Mouse (Mus musculus): Measurements from ENCODE around the gene Swsap1. TPM values are rescaled to one million over a fixed set of nuclear protein-coding genes. Genes with fewer than 3 reads are reported as not detected.

Swsap1 gene
- polyA plus RNA-seq, 1 experiment from 2014 or later, result 14.6 TPM

DNA sequence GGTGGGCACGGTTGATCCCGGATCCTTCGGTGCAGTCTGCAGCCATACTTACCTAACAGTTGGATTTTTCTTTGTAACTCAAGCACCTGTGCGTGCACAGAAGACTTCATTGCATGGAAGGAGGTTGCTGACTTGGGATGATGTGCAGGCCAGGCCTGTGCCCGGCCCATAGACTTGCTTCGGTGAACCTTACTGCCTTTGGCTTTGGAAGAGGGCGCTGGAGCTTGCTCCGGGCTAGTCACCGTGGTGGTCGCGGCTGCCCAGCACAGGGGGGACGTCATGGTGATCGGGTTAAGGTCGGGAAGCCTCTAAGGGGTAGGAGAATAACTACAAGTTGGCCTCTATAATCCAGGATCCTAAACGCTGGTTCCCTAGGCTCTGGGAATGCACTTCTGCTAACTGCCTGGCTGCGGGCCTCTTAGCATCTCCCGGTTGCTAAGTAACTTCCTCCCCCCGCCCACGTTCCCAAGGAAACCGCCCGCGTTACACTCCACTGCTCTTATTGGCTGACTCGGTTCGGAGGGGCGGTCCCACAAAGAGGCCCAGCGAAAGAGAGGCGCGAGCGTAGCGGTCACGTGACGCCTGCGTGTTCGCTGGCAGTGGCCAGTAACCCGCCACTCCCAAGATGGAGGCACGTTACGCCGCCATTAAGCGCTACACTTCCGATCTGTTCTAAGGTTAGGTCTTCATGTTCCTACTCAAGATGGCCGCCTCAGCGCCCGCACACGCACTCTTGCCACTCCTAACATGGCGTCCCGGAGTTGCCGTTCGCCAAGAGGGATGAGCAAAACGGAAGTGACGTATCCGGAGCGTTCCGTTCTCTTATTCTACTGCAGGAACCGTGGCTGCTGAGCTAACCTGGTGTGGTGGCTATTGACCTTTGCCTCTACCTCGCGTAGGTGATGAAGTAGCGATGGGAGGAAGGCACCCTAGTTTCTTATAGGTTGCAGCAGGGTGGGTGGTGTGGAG lies 46.9 kb downstream of the Swsap1 start, which contains the start of the genes Ccdc151 and Prkcsh:
Gene Ccdc151, minus strand, starts transcription at position 441 of the 969 bp plus-strand sequence.
Gene Prkcsh, plus strand, starts transcription at position 613 of the 969 bp plus-strand sequence.
- peak within 1 kb of the TSS; percentile 58 for H3K27ac ChIP-seq (ENCODE audit: low read depth, low read length)
- H3K4me2 ChIP-seq (replicated peaks; ENCODE audit: low read depth, low read length), result peak within 1 kb of the TSS; percentile 67
- DNase-seq (ENCODE audit: low spot score) (peak; percentile 99), ATAC-seq (ENCODE audit: low FRiP score) (peak; percentile 99)
- H3K36me3 ChIP-seq (ENCODE audit: control insufficient read depth, insufficient read depth, low read length), result peaks cover 4% of the 10 kb centered on the region; the same call in 1 of the 2 replicates
- H3K27me3 ChIP-seq (ENCODE audit: control insufficient read depth, insufficient read depth, low read length), result no peaks in the 10 kb centered on the region
- no peaks in the 10 kb centered on the region for H3K9me3 ChIP-seq (ENCODE audit: control insufficient read depth, low read length)
- peak within 1 kb of the TSS; percentile 70 for H3K9ac ChIP-seq (ENCODE audit: low read depth, low read length)
- H3K4me3 ChIP-seq (ENCODE audit: low read depth, low read length), result peak within 1 kb of the TSS; percentile 83
- peaks cover 5% of the 10 kb centered on the region for H3K4me1 ChIP-seq (replicated peaks; ENCODE audit: control insufficient read depth, insufficient read depth, low read length)
- WGBS, result 5% methylated on average over 57 of the region's 57 CpGs

GRCm38 (mm10) chr9:22003163-22003554 lies 47.6 kb downstream of the Swsap1 start:
- ATAC-seq (ENCODE audit: low FRiP score), result peak; percentile 9; the same call in 1 of the 2 replicates
- WGBS, result 2% methylated on average over 18 of the region's 18 CpGs
- H3K27ac ChIP-seq (ENCODE audit: low read depth, low read length), result 0 out of 2 replicates have a peak overlapping the region, but pooled peaks have one; percentile 58
- peaks cover 4% of the 10 kb centered on the region; the same call in 1 of the 2 replicates for H3K36me3 ChIP-seq (ENCODE audit: control insufficient read depth, insufficient read depth, low read length)
- peaks cover 5% of the 10 kb centered on the region for H3K4me1 ChIP-seq (replicated peaks; ENCODE audit: control insufficient read depth, insufficient read depth, low read length)
- H3K9me3 ChIP-seq (ENCODE audit: control insufficient read depth, low read length), result no peaks in the 10 kb centered on the region
- H3K27me3 ChIP-seq (ENCODE audit: control insufficient read depth, insufficient read depth, low read length), result no peaks in the 10 kb centered on the region
- H3K4me2 ChIP-seq (replicated peaks; ENCODE audit: low read depth, low read length), result peak overlapping the region; percentile 67
- DNase-seq (ENCODE audit: low spot score), result no peak
- H3K9ac ChIP-seq (ENCODE audit: low read depth, low read length), result peak overlapping the region; percentile 70
- H3K4me3 ChIP-seq (ENCODE audit: low read depth, low read length), result peak overlapping the region; percentile 83

DNA sequence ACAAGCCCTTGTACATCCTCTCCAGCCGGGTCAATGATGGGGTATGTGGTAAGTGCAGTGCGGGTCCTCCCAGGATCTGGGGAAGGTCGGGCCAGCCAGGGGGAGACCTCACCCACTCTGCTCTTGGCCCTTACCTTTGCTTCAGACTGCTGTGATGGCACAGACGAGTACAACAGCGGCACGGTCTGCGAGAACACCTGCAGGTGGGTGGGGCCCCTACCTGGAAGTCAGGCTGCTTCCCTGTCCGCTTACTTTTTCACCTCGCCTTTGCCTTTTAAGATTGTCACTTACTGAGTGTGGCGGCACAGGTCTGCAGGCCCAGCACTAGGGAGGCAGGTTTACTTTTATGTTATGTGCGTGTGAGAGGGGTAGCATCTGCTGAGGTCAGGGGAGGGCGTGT lies 49.0 kb downstream of the Swsap1 start:
- Histone ChIP-seq H3K36me3 (ENCODE audit: control insufficient read depth, insufficient read depth, low read length) (peaks cover 9% of the 10 kb centered on the region; the same call in 1 of the 2 replicates), H3K27ac (ENCODE audit: low read depth, low read length) (no peak overlapping the region), H3K9ac (ENCODE audit: low read depth, low read length) (no peak overlapping the region), H3K9me3 (ENCODE audit: control insufficient read depth, low read length) (no peaks in the 10 kb centered on the region), H3K4me2 (replicated peaks; ENCODE audit: low read depth, low read length) (no peak overlapping the region), H3K4me1 (replicated peaks; ENCODE audit: control insufficient read depth, insufficient read depth, low read length) (peaks cover 5% of the 10 kb centered on the region), H3K4me3 (ENCODE audit: low read depth, low read length) (no peak overlapping the region), H3K27me3 (ENCODE audit: control insufficient read depth, insufficient read depth, low read length) (no peaks in the 10 kb centered on the region)
- 94% methylated on average over 12 of the region's 12 CpGs for WGBS
- no peak for ATAC-seq (ENCODE audit: low FRiP score)
- DNase-seq (ENCODE audit: low spot score), result no peak

Other genes starting within 250 kb of the Swsap1 start
- gene Ldlr, start 232.3 kb upstream of the Swsap1 start, polyA plus RNA-seq (2014; fragmentation: Nextera tagmentation; extraction: Ambion mirVana), result 17.9 and 22.0 TPM in 2 replicates
- 94.3 and 101 TPM in 2 replicates for gene Spc24, start 195.5 kb upstream of the Swsap1 start, polyA plus RNA-seq (2014; fragmentation: Nextera tagmentation; extraction: Ambion mirVana)
- 4.1 and 4.7 TPM in 2 replicates for gene Kank2, start 157.0 kb upstream of the Swsap1 start, polyA plus RNA-seq (2014; fragmentation: Nextera tagmentation; extraction: Ambion mirVana)
- gene Angptl8, start 120.2 kb upstream of the Swsap1 start, polyA plus RNA-seq (2014; fragmentation: Nextera tagmentation; extraction: Ambion mirVana), result 0.74 TPM in 1 of 2 replicates, not detected in the other
- gene Dock6, start 103.1 kb upstream of the Swsap1 start, polyA plus RNA-seq (2014; fragmentation: Nextera tagmentation; extraction: Ambion mirVana), result 16.3 and 21.4 TPM in 2 replicates
- 8.6 and 9.5 TPM in 2 replicates for gene Rab3d, start 37.6 kb upstream of the Swsap1 start, polyA plus RNA-seq (2014; fragmentation: Nextera tagmentation; extraction: Ambion mirVana)
- 3.3 and 3.9 TPM in 2 replicates for gene Ccdc159, start 28.3 kb upstream of the Swsap1 start, polyA plus RNA-seq (2014; fragmentation: Nextera tagmentation; extraction: Ambion mirVana)
- 34.7 and 39.3 TPM in 2 replicates for gene Tmem205, start 28.2 kb upstream of the Swsap1 start, polyA plus RNA-seq (2014; fragmentation: Nextera tagmentation; extraction: Ambion mirVana)
- 21.0 and 22.3 TPM in 2 replicates for gene Plppr2, start 18.7 kb upstream of the Swsap1 start, polyA plus RNA-seq (2014; fragmentation: Nextera tagmentation; extraction: Ambion mirVana)
- gene Epor, start 7.8 kb downstream of the Swsap1 start, polyA plus RNA-seq (2014; fragmentation: Nextera tagmentation; extraction: Ambion mirVana), result 4.2 and 5.2 TPM in 2 replicates
- 2.0 and 2.1 TPM in 2 replicates for gene Rgl3, start 33.7 kb downstream of the Swsap1 start, polyA plus RNA-seq (2014; fragmentation: Nextera tagmentation; extraction: Ambion mirVana)
- gene Ccdc151, start 46.9 kb downstream of the Swsap1 start, polyA plus RNA-seq (2014; fragmentation: Nextera tagmentation; extraction: Ambion mirVana), result 5.5 and 5.7 TPM in 2 replicates
- 84.6 TPM in 2 replicates for gene Prkcsh, start 47.1 kb downstream of the Swsap1 start, polyA plus RNA-seq (2014; fragmentation: Nextera tagmentation; extraction: Ambion mirVana)
- gene Elavl3, start 96.3 kb downstream of the Swsap1 start, polyA plus RNA-seq (2014; fragmentation: Nextera tagmentation; extraction: Ambion mirVana), result 72.9 and 85.2 TPM in 2 replicates
- 0.56 TPM in 1 of 2 replicates, not detected in the other for gene Gm49318, start 115.5 kb downstream of the Swsap1 start, polyA plus RNA-seq (2014; fragmentation: Nextera tagmentation; extraction: Ambion mirVana)
- 8.1 and 9.2 TPM in 2 replicates for gene Zfp653, start 115.6 kb downstream of the Swsap1 start, polyA plus RNA-seq (2014; fragmentation: Nextera tagmentation; extraction: Ambion mirVana)
- gene Ecsit, start 129.7 kb downstream of the Swsap1 start, polyA plus RNA-seq (2014; fragmentation: Nextera tagmentation; extraction: Ambion mirVana), result 32.4 and 38.4 TPM in 2 replicates
- gene Cnn1, start 143.5 kb downstream of the Swsap1 start, polyA plus RNA-seq (2014; fragmentation: Nextera tagmentation; extraction: Ambion mirVana), result 1.8 and 2.1 TPM in 2 replicates
- 211 and 213 TPM in 2 replicates for gene Elof1, start 161.4 kb downstream of the Swsap1 start, polyA plus RNA-seq (2014; fragmentation: Nextera tagmentation; extraction: Ambion mirVana)
- 17.1 and 18.7 TPM in 2 replicates for gene Acp5, start 180.0 kb downstream of the Swsap1 start, polyA plus RNA-seq (2014; fragmentation: Nextera tagmentation; extraction: Ambion mirVana)
- gene Pigyl, start 201.1 kb downstream of the Swsap1 start, polyA plus RNA-seq (2014; fragmentation: Nextera tagmentation; extraction: Ambion mirVana), result 60.5 and 64.1 TPM in 2 replicates
- gene Zfp872, start 232.3 kb downstream of the Swsap1 start, polyA plus RNA-seq (2014; fragmentation: Nextera tagmentation; extraction: Ambion mirVana), result not detected in 2 replicates